Mouse (Mus musculus) liver, embryonic 12.5 days (tissue): ENCODE measurements around the gene Irx3. TPM values are rescaled to one million over a fixed set of nuclear protein-coding genes. Genes with fewer than 3 reads are reported as not detected.

ENCODE experiments used
- ATAC-seq: fragments of 200-750 bp; cut with Nextera tagmentation; 2 replicates; pipeline ENCODE4 v1.8.0; 2017; ENCODE audit warnings: moderate number of reproducible peaks, mild to moderate bottlenecking, moderate library complexity
- H3K27ac ChIP-seq: fragments of 300-500 bp; sonication (generic); 2 replicates; pipeline ENCODE4 v1.5.1; 2016; ENCODE audit warnings: mild to moderate bottlenecking
- H3K27me3 ChIP-seq: fragments of 300-500 bp; sonication (generic); replicated peaks from 2 replicates; pipeline ENCODE4 v1.6.1; 2016; ENCODE audit warnings: mild to moderate bottlenecking, moderate library complexity
- H3K36me3 ChIP-seq: fragments of 300-500 bp; sonication (generic); 2 replicates; pipeline ENCODE4 v1.6.1; 2016; ENCODE audit warnings: mild to moderate bottlenecking, moderate library complexity
- H3K4me1 ChIP-seq: fragments of 300-500 bp; sonication (generic); 2 replicates; pipeline ENCODE4 v1.6.1; 2016
- H3K4me2 ChIP-seq: fragments of 300-500 bp; sonication (generic); 2 replicates; pipeline ENCODE4 v1.6.1; 2016; ENCODE audit warnings: mild to moderate bottlenecking, moderate library complexity
- H3K4me3 ChIP-seq: fragments of 300-500 bp; sonication (generic); 2 replicates; pipeline ENCODE4 v1.5.1; 2016; ENCODE audit warnings: mild to moderate bottlenecking, moderate library complexity
- H3K9ac ChIP-seq: fragments of 300-500 bp; sonication (generic); 2 replicates; pipeline ENCODE4 v1.6.1; 2016; ENCODE audit warnings: mild to moderate bottlenecking, moderate library complexity
- H3K9me3 ChIP-seq: fragments of 300-500 bp; sonication (generic); replicated peaks from 2 replicates; pipeline ENCODE4 v1.6.1; 2016; ENCODE audit warnings: mild to moderate bottlenecking, moderate library complexity
- WGBS: fragments of 180-500 bp; shearing (Covaris S2); methylation state at CpG from one replicate; pipeline ENCODE4 v1.1.7; 2016; ENCODE audit not compliant: insufficient replicate concordance; 5-methylcytosine and 5-hydroxymethylcytosine counted together
- polyA plus RNA-seq: library from polyadenylated mRNA; unstranded; fragments of >200 nt; fragmentation: Nextera tagmentation; extraction: Ambion mirVana; gene quantifications from 2 replicates; pipeline ENCODE4 v1.2.1, GENCODE M21; 2016

Irx3 gene
- polyA plus RNA-seq, 1 experiment from 2014 or later = 0.17 TPM

- Histone ChIP-seq H3K4me2 (no peak overlapping the region), H3K4me3 (no peak overlapping the region), H3K4me1 (peaks cover 3% of the 10 kb centered on the region; the same call in 1 of the 2 replicates), H3K36me3 (no peaks in the 10 kb centered on the region), H3K9ac (no peak overlapping the region), H3K27ac (no peak overlapping the region), H3K9me3 (no peaks in the 10 kb centered on the region), H3K27me3 (peaks cover 33% of the 10 kb centered on the region; the same call in 1 of the 2 replicates)
- 0 out of 2 replicates have a peak, but pooled peaks have one; percentile 10 for ATAC-seq
- WGBS = 7% methylated on average over 3 of the region's 3 CpGs
Measured at GRCm38 (mm10) chr8:91818784-91819183, 16.9 kb upstream of the Irx3 start.

- H3K36me3 ChIP-seq = no peaks in the 10 kb centered on the region
- 77% methylated on average over 4 of the region's 4 CpGs for WGBS
- H3K4me3 ChIP-seq = no peak overlapping the region
- peaks cover 56% of the 10 kb centered on the region for H3K27me3 ChIP-seq
- no peaks in the 10 kb centered on the region for H3K9me3 ChIP-seq
- no peak overlapping the region for H3K27ac ChIP-seq
- H3K4me2 ChIP-seq = no peak overlapping the region
- ATAC-seq = no peak
- H3K9ac ChIP-seq = no peak overlapping the region
- H3K4me1 ChIP-seq = no peaks in the 10 kb centered on the region; the same call in 1 of the 2 replicates
Measured at GRCm38 (mm10) chr8:91814106-91814505, 12.2 kb upstream of the Irx3 start.

GRCm38 (mm10) chr8:91806720-91807241 is 4.9 kb upstream of the Irx3 start:
- Histone ChIP-seq H3K27ac (no peak overlapping the region), H3K4me2 (no peak overlapping the region), H3K36me3 (no peaks in the 10 kb centered on the region), H3K9me3 (no peaks in the 10 kb centered on the region), H3K27me3 (peaks cover 99% of the 10 kb centered on the region), H3K4me1 (peaks cover 17% of the 10 kb centered on the region), H3K9ac (no peak overlapping the region), H3K4me3 (no peak overlapping the region)
- ATAC-seq = no peak
- 8% methylated on average over 12 of the region's 12 CpGs for WGBS

DNA sequence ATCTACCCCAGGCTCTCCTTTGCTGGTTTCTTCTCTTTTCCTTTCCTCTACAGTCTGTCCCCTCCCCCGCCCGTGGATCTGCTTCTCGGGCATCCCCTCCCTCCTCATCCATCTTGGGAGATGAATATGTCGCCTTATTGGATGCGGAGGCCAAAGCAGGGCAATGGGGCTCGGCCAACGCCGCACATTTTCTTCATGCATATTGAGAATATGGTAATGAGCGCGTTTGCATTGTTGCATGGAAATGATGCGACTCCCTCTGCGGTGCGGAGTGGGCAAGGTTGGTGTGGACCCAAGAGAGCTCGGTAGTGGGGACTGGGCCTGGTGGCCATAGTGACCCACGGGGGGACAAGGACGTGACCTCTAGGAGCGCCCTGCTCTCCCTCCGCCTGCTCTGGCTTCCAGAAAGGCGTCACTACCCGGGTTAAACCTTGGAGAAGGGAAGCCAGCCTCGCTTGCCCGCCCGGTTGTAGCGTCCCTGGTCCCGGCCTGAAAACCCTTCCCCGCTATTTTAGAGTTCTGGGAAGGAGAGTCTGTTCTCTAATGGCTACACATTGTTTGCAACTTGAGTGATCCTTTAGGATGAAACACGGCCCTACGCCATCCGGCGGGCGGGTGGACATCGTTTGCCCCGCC is 4.3 kb upstream of the Irx3 start:
- Histone ChIP-seq H3K4me2 (no peak overlapping the region), H3K4me1 (peaks cover 22% of the 10 kb centered on the region), H3K36me3 (no peaks in the 10 kb centered on the region), H3K9ac (no peak overlapping the region), H3K9me3 (no peaks in the 10 kb centered on the region), H3K27ac (no peak overlapping the region), H3K4me3 (no peak overlapping the region), H3K27me3 (peaks cover 99% of the 10 kb centered on the region)
- 4% methylated on average over 33 of the region's 33 CpGs for WGBS
- no peak for ATAC-seq

- H3K4me1 ChIP-seq = peaks cover 32% of the 10 kb centered on the region
Measured at GRCm38 (mm10) chr8:91805254-91805671, 3.4 kb upstream of the Irx3 start.

GRCm38 (mm10) chr8:91804403-91805253 is 2.8 kb upstream of the Irx3 start:
- no peak overlapping the region for H3K27ac ChIP-seq
- 0 out of 2 replicates have a peak overlapping the region, but pooled peaks have one; percentile 27 for H3K4me3 ChIP-seq
- WGBS = 4% methylated on average over 36 of the region's 36 CpGs
- peaks cover 38% of the 10 kb centered on the region for H3K4me1 ChIP-seq
- peaks cover 100% of the 10 kb centered on the region for H3K27me3 ChIP-seq
- no peak overlapping the region for H3K9ac ChIP-seq
- no peak for ATAC-seq
- H3K9me3 ChIP-seq = no peaks in the 10 kb centered on the region
- peak overlapping the region; percentile 45; the same call in 1 of the 2 replicates for H3K4me2 ChIP-seq
- H3K36me3 ChIP-seq = no peaks in the 10 kb centered on the region

More at GRCm38 (mm10) chr8:91805254-91805671, 3.4 kb upstream of the Irx3 start:
- no peak overlapping the region for H3K9ac ChIP-seq
- peak overlapping the region; percentile 27 for H3K4me3 ChIP-seq
- no peaks in the 10 kb centered on the region for H3K9me3 ChIP-seq
- no peak for ATAC-seq
- WGBS = 1% methylated on average over 32 of the region's 32 CpGs
- H3K4me2 ChIP-seq = peak overlapping the region; percentile 45
- no peak overlapping the region for H3K27ac ChIP-seq
- no peaks in the 10 kb centered on the region for H3K36me3 ChIP-seq
- H3K27me3 ChIP-seq = peaks cover 100% of the 10 kb centered on the region

GRCm38 (mm10) chr8:91803515-91804402 is 1.9 kb upstream of the Irx3 start:
- ATAC-seq = no peak
- Histone ChIP-seq H3K4me3 (no peak overlapping the region), H3K4me2 (no peak overlapping the region), H3K9me3 (no peaks in the 10 kb centered on the region), H3K36me3 (no peaks in the 10 kb centered on the region), H3K9ac (no peak overlapping the region), H3K27me3 (peaks cover 100% of the 10 kb centered on the region), H3K4me1 (peaks cover 39% of the 10 kb centered on the region), H3K27ac (no peak overlapping the region)
- WGBS = 6% methylated on average over 28 of the region's 28 CpGs

GRCm38 (mm10) chr8:91802401-91803322 is 795 bp upstream of the Irx3 start:
- H3K27ac ChIP-seq = no peak overlapping the region
- H3K4me1 ChIP-seq = peaks cover 39% of the 10 kb centered on the region
- H3K4me2 ChIP-seq = peak overlapping the region; percentile 73
- WGBS = 2% methylated on average over 29 of the region's 29 CpGs
- H3K9me3 ChIP-seq = no peaks in the 10 kb centered on the region
- peaks cover 100% of the 10 kb centered on the region for H3K27me3 ChIP-seq
- no peak for ATAC-seq
- no peaks in the 10 kb centered on the region for H3K36me3 ChIP-seq
- H3K9ac ChIP-seq = no peak overlapping the region
- H3K4me3 ChIP-seq = peak overlapping the region; percentile 49

- WGBS = 3% methylated on average over 54 of the region's 57 CpGs
- H3K9me3 ChIP-seq = no peaks in the 10 kb centered on the region
- peak; percentile 42; the same call in 1 of the 2 replicates for ATAC-seq
- no peak overlapping the region for H3K9ac ChIP-seq
- peaks cover 39% of the 10 kb centered on the region for H3K4me1 ChIP-seq
- peaks cover 100% of the 10 kb centered on the region for H3K27me3 ChIP-seq
- H3K36me3 ChIP-seq = no peaks in the 10 kb centered on the region
- no peak overlapping the region for H3K27ac ChIP-seq
- peak overlapping the region; percentile 49 for H3K4me3 ChIP-seq
- H3K4me2 ChIP-seq = peak overlapping the region; percentile 73
Measured at GRCm38 (mm10) chr8:91801241-91801811, 541 bp downstream of the Irx3 start.

- Histone ChIP-seq H3K4me2 (peak overlapping the region; percentile 73), H3K9ac (no peak overlapping the region)
- 0 out of 2 replicates have a peak, but pooled peaks have one; percentile 19 for ATAC-seq
Measured at GRCm38 (mm10) chr8:91800523-91801240, 1.2 kb downstream of the Irx3 start.

More at GRCm38 (mm10) chr8:91800523-91801240, 1.2 kb downstream of the Irx3 start:
- H3K36me3 ChIP-seq = no peaks in the 10 kb centered on the region
- H3K4me1 ChIP-seq = peaks cover 39% of the 10 kb centered on the region
- H3K27ac ChIP-seq = no peak overlapping the region
- H3K9me3 ChIP-seq = no peaks in the 10 kb centered on the region
- H3K27me3 ChIP-seq = peaks cover 100% of the 10 kb centered on the region
- 2% methylated on average over 64 of the region's 64 CpGs for WGBS
- peak overlapping the region; percentile 49 for H3K4me3 ChIP-seq
